Mouse (Mus musculus) liver, embryonic 16.5 days (tissue): ENCODE results near the gene Fscn1. TPM values are rescaled to one million over a fixed set of nuclear protein-coding genes. Genes with fewer than 3 reads are reported as not detected.

Experiments used
- ATAC-seq: fragments of 200-750 bp; cut with Nextera tagmentation; 2 replicates; pipeline ENCODE4 v1.8.0; 2017; ENCODE audit warnings: low read depth, mild to moderate bottlenecking, moderate number of reproducible peaks, moderate library complexity
- H3K27ac ChIP-seq: fragments of 300-500 bp; sonication (generic); 2 replicates; pipeline ENCODE4 v1.5.1; 2014; ENCODE audit warnings: mild to moderate bottlenecking, low read length
- H3K27me3 ChIP-seq: fragments of 300-500 bp; sonication (generic); 2 replicates; pipeline ENCODE4 v1.6.1; 2014; ENCODE audit warnings: low read depth, low read length, mixed read lengths; ENCODE audit not compliant: control insufficient read depth, insufficient read depth
- H3K36me3 ChIP-seq: fragments of 300-500 bp; sonication (generic); 2 replicates; pipeline ENCODE4 v1.6.1; 2014; ENCODE audit warnings: mild to moderate bottlenecking; ENCODE audit not compliant: control insufficient read depth, insufficient read depth
- H3K4me1 ChIP-seq: fragments of 300-500 bp; sonication (generic); 2 replicates; pipeline ENCODE4 v1.6.1; 2014; ENCODE audit warnings: low read depth, low read length, mixed read lengths; ENCODE audit not compliant: control insufficient read depth
- H3K4me2 ChIP-seq: fragments of 300-500 bp; sonication (generic); 2 replicates; pipeline ENCODE4 v1.6.1; 2014; ENCODE audit warnings: low read depth, low read length, mixed read lengths
- H3K4me3 ChIP-seq: fragments of 300-500 bp; sonication (generic); 2 replicates; pipeline ENCODE4 v1.5.1; 2014; ENCODE audit warnings: low read depth, mild to moderate bottlenecking, low read length
- H3K9ac ChIP-seq: fragments of 300-500 bp; sonication (generic); 2 replicates; pipeline ENCODE4 v1.6.1; 2014; ENCODE audit warnings: low read depth, low read length
- H3K9me3 ChIP-seq: fragments of 300-500 bp; sonication (generic); replicated peaks from 2 replicates; pipeline ENCODE4 v1.6.1; 2016; ENCODE audit warnings: low read length; ENCODE audit not compliant: control insufficient read depth
- WGBS: fragments of 180-500 bp; shearing (Covaris S2); extraction: QIAGEN DNeasy Blood & Tissue Kit; methylation state at CpG from one replicate; pipeline ENCODE4 v1.1.7; 2014; ENCODE audit not compliant: insufficient replicate concordance; 5-methylcytosine and 5-hydroxymethylcytosine counted together
- polyA plus RNA-seq: library from polyadenylated mRNA; unstranded; fragments of >200 nt; fragmentation: Nextera tagmentation; extraction: Ambion mirVana; gene quantifications from 2 replicates; pipeline ENCODE4 v1.2.1, GENCODE M21; 2015

Gene Fscn1
- polyA plus RNA-seq, 1 experiment from 2014 or later = 20.4 TPM

DNA sequence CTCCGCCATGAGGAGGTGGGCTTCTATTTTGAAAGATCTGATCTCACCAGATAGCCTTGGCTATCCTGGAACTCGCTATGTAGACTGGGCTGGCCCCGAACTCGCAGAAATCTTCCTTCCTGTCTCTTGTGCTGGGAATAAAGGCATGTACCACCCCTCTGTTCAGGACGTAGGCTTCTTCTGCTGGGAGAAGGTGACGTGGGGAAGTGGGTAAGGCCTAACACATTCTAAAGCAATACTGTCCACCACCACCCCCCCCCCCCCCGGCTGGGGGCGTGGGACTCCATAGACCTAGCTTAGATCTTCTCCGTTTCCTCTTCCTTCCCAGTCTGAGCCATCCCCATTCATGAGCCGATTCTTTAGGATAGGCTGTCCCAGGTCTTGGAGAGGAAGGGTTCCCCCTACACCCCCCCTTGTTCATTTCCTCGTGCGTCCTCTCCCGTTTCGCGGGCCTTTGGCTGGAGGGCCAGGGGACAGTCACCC, 1.3 kb downstream of the Fscn1 start:
- peaks cover 12% of the 10 kb centered on the region for H3K4me1 ChIP-seq
- H3K9ac ChIP-seq = peak overlapping the region; percentile 44
- ATAC-seq = peak; percentile 20
- peak overlapping the region; percentile 64 for H3K4me2 ChIP-seq
- H3K36me3 ChIP-seq = no peaks in the 10 kb centered on the region
- peak overlapping the region; percentile 69; the same call in 1 of the 2 replicates for H3K27ac ChIP-seq
- H3K4me3 ChIP-seq = peak overlapping the region; percentile 56
- WGBS = 2% methylated on average over 15 of the region's 15 CpGs
- H3K9me3 ChIP-seq = no peaks in the 10 kb centered on the region
- peaks cover 54% of the 10 kb centered on the region for H3K27me3 ChIP-seq

DNA sequence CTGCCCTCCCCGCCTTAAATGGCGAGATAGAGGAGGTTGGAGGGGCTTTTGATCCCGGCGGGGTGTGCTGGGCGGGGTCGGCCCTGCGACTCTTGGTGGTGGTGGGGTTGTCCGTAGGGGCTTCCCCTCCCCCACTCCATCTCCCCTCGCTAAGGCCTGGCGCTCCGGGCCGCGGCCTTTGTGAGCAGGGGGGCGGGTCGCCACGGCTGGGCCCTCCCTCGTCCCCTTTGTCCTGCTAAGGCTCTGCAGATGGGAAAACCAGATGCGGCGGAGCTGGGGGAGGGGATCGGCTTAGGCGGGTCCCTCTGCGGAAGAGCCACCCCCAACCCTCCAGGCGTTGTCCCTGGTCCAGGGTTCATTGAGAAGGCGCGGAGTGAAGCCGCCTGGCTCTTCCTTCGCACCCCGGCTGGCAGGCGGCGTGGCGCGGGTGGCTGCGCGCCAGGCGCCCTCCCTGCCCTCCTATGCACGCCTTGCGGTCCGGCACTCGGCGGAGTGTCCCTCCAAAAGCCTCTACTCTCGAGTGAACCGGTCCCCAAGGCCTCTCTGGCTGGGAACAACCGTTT, 1.8 kb downstream of the Fscn1 start:
- peaks cover 12% of the 10 kb centered on the region for H3K4me1 ChIP-seq
- peak overlapping the region; percentile 69 for H3K27ac ChIP-seq
- peaks cover 54% of the 10 kb centered on the region for H3K27me3 ChIP-seq

DNA sequence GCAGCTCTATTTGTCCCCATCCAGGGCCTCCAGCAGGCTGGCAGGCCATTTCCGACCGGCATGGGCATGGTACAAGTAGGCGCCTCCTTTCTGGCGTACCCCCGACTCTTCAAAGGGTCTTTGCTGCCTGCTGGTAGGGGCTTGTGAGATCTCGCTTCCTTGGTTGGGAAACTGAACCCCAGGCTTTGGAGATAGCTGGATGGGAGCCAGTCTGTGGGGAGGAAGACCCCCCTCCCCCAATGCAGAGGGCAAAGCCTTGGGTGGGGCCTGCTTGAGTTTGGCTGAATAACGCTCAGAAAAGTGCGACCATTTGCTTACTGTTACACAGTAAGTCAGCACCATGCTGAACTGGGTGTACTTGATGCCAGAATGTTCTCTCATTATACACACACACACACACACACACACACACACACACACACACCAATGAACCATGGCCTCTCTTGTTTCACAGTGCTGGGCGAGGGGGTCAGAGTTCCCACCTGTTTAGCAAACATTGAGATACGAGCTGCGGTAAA, 2.4 kb downstream of the Fscn1 start:
- Histone ChIP-seq H3K4me2 (peak overlapping the region; percentile 46), H3K27ac (peak overlapping the region; percentile 69), H3K9me3 (no peaks in the 10 kb centered on the region), H3K36me3 (no peaks in the 10 kb centered on the region), H3K9ac (peak overlapping the region; percentile 43), H3K27me3 (peaks cover 52% of the 10 kb centered on the region), H3K4me1 (peaks cover 12% of the 10 kb centered on the region), H3K4me3 (peak overlapping the region; percentile 56)
- peak; percentile 35 for ATAC-seq
- WGBS = 15% methylated on average over 11 of the region's 11 CpGs

More for the DNA sequence above, 1.8 kb downstream of the Fscn1 start:
- H3K9ac ChIP-seq = peak overlapping the region; percentile 43
- no peaks in the 10 kb centered on the region for H3K9me3 ChIP-seq
- under 1% methylated on average over 42 of the region's 43 CpGs for WGBS
- ATAC-seq = peak; percentile 47
- H3K4me3 ChIP-seq = peak overlapping the region; percentile 56
- H3K36me3 ChIP-seq = no peaks in the 10 kb centered on the region
- peak overlapping the region; percentile 46 for H3K4me2 ChIP-seq

DNA sequence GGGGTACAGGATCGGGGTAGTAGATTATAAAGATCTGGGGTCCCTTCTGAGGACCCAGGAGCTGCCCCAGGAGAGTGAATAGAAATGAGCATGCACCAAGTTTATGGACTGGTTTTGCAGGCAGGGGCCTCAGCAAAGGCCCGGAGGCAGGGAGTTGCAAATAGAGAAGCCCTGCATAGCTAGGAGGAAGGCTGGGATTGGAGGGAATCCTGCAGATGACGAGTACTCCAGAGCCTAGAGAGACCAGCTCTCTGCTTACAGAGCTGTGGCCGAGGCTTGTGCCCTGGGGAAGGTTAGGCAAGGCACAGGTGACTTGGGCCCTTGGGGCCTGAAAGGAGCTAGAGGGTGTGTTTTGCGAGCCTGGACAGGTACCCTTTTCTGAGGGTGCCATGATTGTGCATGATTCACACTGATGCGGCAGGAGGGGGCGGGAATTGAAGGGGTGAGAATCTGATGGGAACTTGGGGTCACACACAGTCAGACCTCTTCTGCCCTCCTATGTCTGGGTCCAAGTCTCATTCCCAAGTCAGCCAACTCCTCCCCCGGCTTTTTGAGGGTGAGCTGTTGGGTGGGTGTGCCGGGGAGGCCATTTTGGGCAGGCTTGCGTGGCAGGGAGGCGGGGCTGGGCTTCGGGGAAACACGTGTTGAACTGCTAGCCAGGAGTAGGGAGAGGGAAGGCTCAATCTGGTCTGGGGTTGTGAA, 3.0 kb downstream of the Fscn1 start:
- Histone ChIP-seq H3K9me3 (no peaks in the 10 kb centered on the region), H3K27me3 (peaks cover 52% of the 10 kb centered on the region), H3K4me3 (peak overlapping the region; percentile 38), H3K4me2 (peak overlapping the region; percentile 46), H3K36me3 (no peaks in the 10 kb centered on the region), H3K27ac (peak overlapping the region; percentile 69), H3K4me1 (peaks cover 12% of the 10 kb centered on the region), H3K9ac (peak overlapping the region; percentile 43; the same call in 1 of the 2 replicates)
- 23% methylated on average over 13 of the region's 13 CpGs for WGBS
- ATAC-seq = 0 out of 2 replicates have a peak, but pooled peaks have one; percentile 12

DNA sequence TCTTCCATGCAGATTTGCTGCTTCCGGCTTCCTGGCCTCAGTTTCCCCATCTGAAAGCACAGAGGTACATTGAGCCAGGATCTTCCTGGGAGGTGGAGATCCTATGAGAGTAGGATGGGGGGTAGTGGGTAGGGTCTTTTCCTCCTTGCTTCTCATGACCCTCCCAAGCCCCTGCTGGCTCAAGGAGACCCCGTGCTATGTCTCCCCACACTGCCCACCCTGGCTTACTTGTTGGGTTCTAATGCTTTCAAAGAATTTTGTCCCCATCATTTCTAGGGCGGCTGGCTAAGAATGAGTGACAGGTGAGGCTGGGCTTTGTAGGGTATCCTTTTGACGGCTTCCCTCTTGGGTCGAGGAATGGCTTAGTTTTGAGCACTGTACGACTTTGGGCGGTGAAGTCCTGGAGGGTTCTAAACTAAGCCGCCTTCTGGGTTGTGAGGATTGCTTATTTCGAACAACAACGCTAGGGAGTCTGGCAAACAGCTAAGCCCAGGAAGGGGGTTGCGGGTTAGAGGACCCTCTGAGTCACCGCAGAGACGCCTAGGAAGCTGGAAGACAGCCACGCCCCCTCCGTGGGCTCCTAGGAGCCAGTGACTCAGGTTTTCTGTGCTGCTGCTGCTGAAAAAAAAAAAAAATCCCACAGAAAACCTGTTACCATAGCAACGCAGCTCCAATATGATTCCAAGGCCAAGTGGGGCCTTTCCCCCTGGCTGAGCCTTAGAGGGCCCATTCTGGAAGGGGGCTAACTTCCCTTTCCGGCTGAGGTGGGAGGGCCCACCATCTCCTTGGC, 3.8 kb downstream of the Fscn1 start:
- H3K36me3 ChIP-seq = no peaks in the 10 kb centered on the region
- WGBS = 44% methylated on average over 17 of the region's 17 CpGs
- H3K27ac ChIP-seq = no peak overlapping the region; the same call in 1 of the 2 replicates
- ATAC-seq = no peak
- H3K9ac ChIP-seq = no peak overlapping the region
- no peaks in the 10 kb centered on the region for H3K9me3 ChIP-seq
- peaks cover 12% of the 10 kb centered on the region for H3K4me1 ChIP-seq
- H3K27me3 ChIP-seq = peaks cover 50% of the 10 kb centered on the region
- H3K4me2 ChIP-seq = peak overlapping the region; percentile 46
- H3K4me3 ChIP-seq = peak overlapping the region; percentile 38

DNA sequence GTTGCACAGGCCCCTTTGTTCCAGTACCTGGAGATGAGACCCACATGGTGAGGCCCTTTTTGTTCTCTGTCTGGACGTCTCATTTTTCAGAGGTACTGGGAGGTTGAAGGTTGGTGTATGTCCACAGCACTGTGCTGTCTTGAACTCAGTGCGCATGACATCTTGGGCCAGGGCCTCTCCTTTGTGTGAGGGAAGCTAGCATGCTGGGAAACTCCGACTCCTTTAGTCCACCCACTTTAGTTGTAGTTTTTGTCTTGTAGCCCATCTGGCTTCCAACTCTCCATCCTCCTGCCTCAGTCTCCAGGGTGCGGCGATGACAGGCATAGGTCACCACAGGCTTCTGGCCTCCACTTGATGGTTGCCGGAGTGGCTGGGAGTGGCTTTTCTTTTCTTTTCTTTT, 4.5 kb downstream of the Fscn1 start:
- WGBS = 74% methylated on average over 6 of the region's 6 CpGs
- Histone ChIP-seq H3K4me2 (no peak overlapping the region), H3K4me3 (no peak overlapping the region)

DNA sequence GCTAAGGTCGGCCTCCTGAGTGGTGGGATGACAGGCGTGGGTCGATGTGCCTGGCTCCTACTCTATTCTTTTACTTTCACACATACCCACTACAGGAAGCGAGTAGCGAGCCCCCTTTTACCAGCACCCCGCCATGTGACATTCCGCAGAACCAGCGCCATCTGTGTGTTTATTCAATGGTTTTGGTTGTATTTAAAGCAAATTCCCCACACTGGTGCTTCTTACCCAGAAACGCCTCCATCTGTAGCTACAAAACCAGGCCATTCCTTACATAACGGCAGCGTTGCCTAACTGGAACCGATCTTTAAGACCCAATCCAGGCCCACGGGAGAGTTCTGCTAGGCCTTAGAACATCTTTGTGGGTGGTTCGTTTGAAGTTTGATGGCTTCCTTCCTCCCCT, 8.3 kb downstream of the Fscn1 start:
- no peak for ATAC-seq

More for the DNA sequence above, 4.5 kb downstream of the Fscn1 start:
- peaks cover 42% of the 10 kb centered on the region for H3K27me3 ChIP-seq
- peaks cover 12% of the 10 kb centered on the region for H3K4me1 ChIP-seq
- no peak for ATAC-seq
- H3K9ac ChIP-seq = no peak overlapping the region
- H3K9me3 ChIP-seq = no peaks in the 10 kb centered on the region
- no peak overlapping the region for H3K27ac ChIP-seq
- no peaks in the 10 kb centered on the region for H3K36me3 ChIP-seq

DNA sequence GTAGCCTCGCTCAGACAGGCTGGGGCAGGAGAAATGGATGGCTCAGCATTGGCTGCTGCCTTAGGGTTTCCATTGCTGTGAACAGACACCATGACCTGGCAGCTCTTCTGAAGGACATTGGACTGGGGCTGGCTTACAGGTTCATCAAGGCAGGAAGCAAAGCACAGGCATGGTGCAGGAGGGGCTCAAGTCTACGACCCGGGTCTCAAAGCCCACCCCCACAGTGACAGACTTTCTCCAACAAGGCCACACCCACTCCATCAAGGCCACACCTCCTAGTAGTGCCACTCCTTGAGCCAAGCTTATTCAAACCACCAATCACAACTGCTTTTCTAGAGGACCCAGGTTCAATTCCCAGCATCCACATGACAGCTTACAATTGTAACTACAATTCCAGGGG, 13.8 kb downstream of the Fscn1 start:
- 30% methylated on average over 3 of the region's 3 CpGs for WGBS
- no peak for ATAC-seq
- Histone ChIP-seq H3K4me2 (no peak overlapping the region), H3K27ac (no peak overlapping the region), H3K36me3 (no peaks in the 10 kb centered on the region; the same call in 1 of the 2 replicates), H3K9ac (no peak overlapping the region), H3K27me3 (no peaks in the 10 kb centered on the region), H3K4me1 (peaks cover 3% of the 10 kb centered on the region; the same call in 1 of the 2 replicates), H3K9me3 (no peaks in the 10 kb centered on the region), H3K4me3 (no peak overlapping the region)

More for the DNA sequence above, 8.3 kb downstream of the Fscn1 start:
- H3K9ac ChIP-seq = no peak overlapping the region
- 78% methylated on average over 14 of the region's 14 CpGs for WGBS
- H3K9me3 ChIP-seq = no peaks in the 10 kb centered on the region
- H3K4me2 ChIP-seq = no peak overlapping the region
- peaks cover 4% of the 10 kb centered on the region; the same call in 1 of the 2 replicates for H3K4me1 ChIP-seq
- H3K36me3 ChIP-seq = no peaks in the 10 kb centered on the region; the same call in 1 of the 2 replicates
- no peak overlapping the region for H3K27ac ChIP-seq
- H3K4me3 ChIP-seq = no peak overlapping the region
- peaks cover 5% of the 10 kb centered on the region for H3K27me3 ChIP-seq
